Mouse (Mus musculus) heart, postnatal 0 days (tissue): ENCODE data around the gene Hipk2.

Experiments used
- CTCF ChIP-seq: IDR thresholded peaks from 2 replicates; pipeline ENCODE4 v1.5.1; 2016; ENCODE audit warnings: antibody characterized with exemption, control low read depth, low read depth
- EP300 ChIP-seq: IDR thresholded peaks from 2 replicates; pipeline ENCODE4 v1.6.1; 2016; ENCODE audit warnings: antibody characterized with exemption, low read depth

GRCm38 (mm10) chr6:38730169-38731146 lies 145.5 kb downstream of the Hipk2 start:
- TF ChIP-seq CTCF (no peak), EP300 (no peak)
